Mouse (Mus musculus) spleen, adult 2 months (tissue): ENCODE results near the gene Pwp1. TPM values are rescaled to one million over a fixed set of nuclear protein-coding genes. Genes with fewer than 3 reads are reported as not detected.
A peak's percentile ranks its signal among the peaks of the same experiment; 100 is the strongest.
"Not testable (repeated sequence)": the region's sequence is repeated elsewhere in the genome, so short reads cannot be mapped to it uniquely, and the experiment has no call there.

Source experiments
- DNase-seq, 2 experiments: peaks; one replicate each; pipeline versions ENCODE4 v3.0.0 to v3.0.0-alpha.2; 2012 to 2021; ENCODE audit warnings: low spot score in 2 of 2, low read depth in 1 of 2
- H3K27ac ChIP-seq: fragments of 200-500 bp; 2 replicates; pipeline ENCODE4 v1.5.1; 2012; ENCODE audit warnings: low read length, inconsistent platforms; ENCODE audit not compliant: insufficient read depth
- H3K27me3 ChIP-seq: fragments of 200-500 bp; 2 replicates; pipeline ENCODE4 v1.6.1; 2012; ENCODE audit warnings: mild to moderate bottlenecking, moderate library complexity, low read length, inconsistent platforms; ENCODE audit not compliant: control insufficient read depth, insufficient read depth
- H3K36me3 ChIP-seq: fragments of 200-500 bp; 2 replicates; pipeline ENCODE4 v1.6.1; 2012; ENCODE audit warnings: mild to moderate bottlenecking, low read length, inconsistent platforms; ENCODE audit not compliant: control insufficient read depth, insufficient read depth
- H3K4me1 ChIP-seq: fragments of 200-500 bp; 2 replicates; pipeline ENCODE4 v1.6.1; 2011; ENCODE audit warnings: inconsistent platforms; ENCODE audit not compliant: control insufficient read depth, insufficient read depth, insufficient read length
- H3K4me3 ChIP-seq: fragments of 200-500 bp; 2 replicates; pipeline ENCODE4 v1.5.1; 2011; ENCODE audit warnings: mild to moderate bottlenecking, inconsistent platforms; ENCODE audit not compliant: insufficient read depth, insufficient read length; ENCODE audit errors: extremely low read depth
- CTCF ChIP-seq: fragments of 200-500 bp; IDR thresholded peaks from 2 replicates; pipeline ENCODE4 v1.5.1; 2011; ENCODE audit warnings: mild to moderate bottlenecking, inconsistent platforms; ENCODE audit not compliant: insufficient read depth, insufficient read length, insufficient replicate concordance; ENCODE audit errors: extremely low read depth
- POLR2A ChIP-seq: fragments of 200-500 bp; IDR thresholded peaks from 2 replicates; pipeline ENCODE4 v1.6.1; 2011; ENCODE audit warnings: low read depth, low read length, inconsistent platforms
- WGBS: fragments of 180-500 bp; shearing (Covaris S2); methylation state at CpG from one replicate; pipeline ENCODE4 v1.1.7; 2018; 5-methylcytosine and 5-hydroxymethylcytosine counted together
- polyA plus RNA-seq: library from polyadenylated mRNA; depleted of rRNA; stranded (reverse); fragments of >200 nt; gene quantifications from 2 replicates; pipeline ENCODE4 v1.2.3, GENCODE M21; 2012; rRNA removed

Gene Pwp1
- polyA plus RNA-seq, result 6.0 and 6.1 TPM in 2 replicates

- H3K36me3 ChIP-seq, result not testable (repeated sequence)
Measured at GRCm38 (mm10) chr10:85829085-85829853, at the start of gene Pwp1. TSS of gene Pwp1 (plus strand) at chr10:85829494.

GRCm38 (mm10) chr10:85822143-85822696, 7.1 kb upstream of the Pwp1 start:
- H3K36me3 ChIP-seq, DNase-seq, H3K27ac ChIP-seq, H3K4me1 ChIP-seq, H3K27me3 ChIP-seq, H3K4me3 ChIP-seq: not testable (repeated sequence)
- WGBS, result 90% methylated on average over 1 of the region's 3 CpGs

More at GRCm38 (mm10) chr10:85829085-85829853, at the start of gene Pwp1:
- Histone ChIP-seq H3K27ac (peak within 1 kb of the TSS; percentile 86), H3K4me3 (peak within 1 kb of the TSS; percentile 88)
- not testable (repeated sequence) for H3K27me3 ChIP-seq, H3K4me1 ChIP-seq
- WGBS, result 1% methylated on average over 49 of the region's 49 CpGs
- DNase-seq, result peak; percentile 22 to 28

- not testable (repeated sequence) for H3K27me3 ChIP-seq, H3K36me3 ChIP-seq, DNase-seq, H3K4me3 ChIP-seq, H3K27ac ChIP-seq, H3K4me1 ChIP-seq
- WGBS, result 56% methylated on average over 1 of the region's 1 CpGs
Measured at GRCm38 (mm10) chr10:85823752-85824151, 5.5 kb upstream of the Pwp1 start.

- H3K36me3 ChIP-seq, H3K27me3 ChIP-seq, H3K4me1 ChIP-seq, H3K27ac ChIP-seq, DNase-seq: not testable (repeated sequence)
- peak overlapping the region; percentile 88; the same call in 1 of the 2 replicates for H3K4me3 ChIP-seq
- 40% methylated on average over 5 of the region's 5 CpGs for WGBS
Measured at GRCm38 (mm10) chr10:85828722-85829084, 591 bp upstream of the Pwp1 start.

GRCm38 (mm10) chr10:85846105-85846862, 17.0 kb downstream of the Pwp1 start:
- Histone ChIP-seq H3K4me3 (no peak overlapping the region), H3K4me1 (no peaks in the 10 kb centered on the region), H3K36me3 (no peaks in the 10 kb centered on the region), H3K27me3 (no peaks in the 10 kb centered on the region), H3K27ac (no peak overlapping the region)
- no peak for DNase-seq
- WGBS, result 75% methylated on average over 4 of the region's 4 CpGs
- TF ChIP-seq POLR2A (no peak), CTCF (no peak)

- no peaks in the 10 kb centered on the region for H3K27me3 ChIP-seq
- peaks cover 7% of the 10 kb centered on the region for H3K36me3 ChIP-seq
- whole genome bisulfite sequencing, result under 1% methylated on average over 55 of the region's 55 CpGs
- TF ChIP-seq CTCF, result no peak
- peak; percentile 4; the same call in 1 of the 2 replicates for TF ChIP-seq POLR2A
- H3K4me1 ChIP-seq, result peaks cover 6% of the 10 kb centered on the region; the same call in 1 of the 2 replicates
- H3K4me3 ChIP-seq, result peak overlapping the region; percentile 97
- DNase-seq, result peak; percentile 61 to 84
- H3K27ac ChIP-seq, result peak overlapping the region; percentile 72
Measured at GRCm38 (mm10) chr10:85871698-85872478, 42.6 kb downstream of the Pwp1 start.

- WGBS, result 1% methylated on average over 5 of the region's 5 CpGs
- peak in 1 of 2 experiments; percentile 12 for DNase-seq
Measured at GRCm38 (mm10) chr10:85872479-85872773, 43.1 kb downstream of the Pwp1 start.

More at GRCm38 (mm10) chr10:85872479-85872773, 43.1 kb downstream of the Pwp1 start:
- TF ChIP-seq POLR2A (no peak), CTCF (no peak)
- Histone ChIP-seq H3K27ac (peak overlapping the region; percentile 72; the same call in 1 of the 2 replicates), H3K4me1 (peaks cover 6% of the 10 kb centered on the region; the same call in 1 of the 2 replicates), H3K4me3 (peak overlapping the region; percentile 97), H3K27me3 (no peaks in the 10 kb centered on the region), H3K36me3 (peaks cover 7% of the 10 kb centered on the region)
